Mouse (Mus musculus) right cerebral cortex, postnatal 14 days (tissue): ENCODE measurements around the gene Crim1.

Experiments used
- DNase-seq: peaks from one replicate; pipeline ENCODE4 v3.0.0; 2022

The Crim1 gene

GRCm38 (mm10) chr17:78291030-78291429, 91.0 kb downstream of the Crim1 start:
- DNase-seq: no peak

DNA sequence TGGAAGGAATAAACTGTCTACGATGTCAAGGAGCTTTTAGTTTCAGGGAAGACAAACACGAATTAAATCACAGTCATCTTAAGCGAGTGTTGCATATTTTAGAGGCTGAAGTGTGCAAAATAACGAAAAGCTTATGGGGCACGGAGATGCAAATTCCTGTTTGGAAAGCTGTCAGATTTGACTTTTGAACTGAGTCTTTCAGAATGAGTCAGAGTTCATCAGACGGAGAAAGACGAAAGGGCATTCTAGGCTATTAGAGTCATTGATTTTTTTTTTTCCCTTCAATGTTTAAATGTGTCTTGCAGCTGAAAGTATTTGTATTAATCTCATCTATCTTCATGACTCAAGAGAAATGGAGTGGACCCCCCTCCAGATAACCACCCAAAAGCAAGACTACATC, 92.3 kb downstream of the Crim1 start:
- DNase-seq: no peak

DNA sequence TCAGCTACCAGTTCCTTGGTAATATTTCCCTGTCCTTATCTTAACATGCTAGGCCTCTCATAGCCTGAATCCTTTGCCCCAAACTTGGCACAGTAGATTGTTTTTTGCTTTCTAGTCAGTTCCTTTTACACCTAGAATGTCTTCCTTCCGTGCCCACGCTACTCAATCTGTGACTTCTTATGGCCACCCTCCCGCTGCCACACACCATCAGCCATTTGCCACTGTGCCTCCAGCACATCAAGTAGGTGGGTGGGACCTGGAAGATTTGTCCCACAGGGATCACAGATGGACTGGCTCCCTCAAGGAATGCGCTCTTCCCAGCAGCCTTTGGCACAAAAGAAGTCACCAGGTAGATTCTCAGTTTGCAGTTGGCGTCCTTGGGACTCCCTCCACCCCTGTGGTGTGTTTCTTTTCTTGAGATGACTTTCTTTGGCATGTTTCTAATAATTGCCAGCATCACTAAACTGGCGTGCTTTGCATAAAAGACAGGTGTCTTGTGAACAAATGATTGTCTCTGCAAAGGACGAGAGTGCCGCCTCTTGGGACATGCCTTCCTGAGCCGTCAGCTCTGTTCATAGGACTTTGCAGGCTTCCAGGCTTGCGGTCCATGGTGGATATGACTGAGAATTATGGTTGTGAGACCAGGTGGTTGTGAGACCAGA, 92.9 kb downstream of the Crim1 start:
- no peak for DNase-seq

GRCm38 (mm10) chr17:78295979-78296378, 95.9 kb downstream of the Crim1 start:
- no peak for DNase-seq

GRCm38 (mm10) chr17:78298140-78298539, 98.1 kb downstream of the Crim1 start:
- DNase-seq: no peak

GRCm38 (mm10) chr17:78298967-78299540, 99.0 kb downstream of the Crim1 start:
- no peak for DNase-seq

GRCm38 (mm10) chr17:78303053-78303452, 103.0 kb downstream of the Crim1 start:
- no peak for DNase-seq

- DNase-seq: no peak
Measured at GRCm38 (mm10) chr17:78304059-78304458, 104.0 kb downstream of the Crim1 start.

- DNase-seq: no peak
Measured at GRCm38 (mm10) chr17:78306434-78306833, 106.4 kb downstream of the Crim1 start.

DNA sequence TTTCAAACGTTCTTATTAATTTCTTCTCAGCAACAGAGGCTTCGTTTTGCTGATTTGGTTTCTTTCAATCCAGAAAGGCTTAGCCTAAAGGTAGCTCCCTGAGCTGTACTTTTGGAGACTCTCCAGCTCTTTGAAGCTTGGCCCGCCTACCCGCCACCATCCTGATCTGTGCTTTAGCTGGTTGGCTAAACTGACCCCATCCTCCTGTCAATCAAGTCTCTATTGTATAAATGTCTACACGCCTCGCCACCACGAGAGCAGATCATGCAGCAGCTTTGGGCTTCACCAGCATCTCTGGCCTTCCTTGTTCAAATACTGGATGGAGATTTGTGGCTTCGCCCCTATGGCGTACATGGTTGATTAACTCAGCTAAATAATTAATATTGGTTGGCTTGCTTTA, 108.2 kb downstream of the Crim1 start:
- DNase-seq: no peak

DNA sequence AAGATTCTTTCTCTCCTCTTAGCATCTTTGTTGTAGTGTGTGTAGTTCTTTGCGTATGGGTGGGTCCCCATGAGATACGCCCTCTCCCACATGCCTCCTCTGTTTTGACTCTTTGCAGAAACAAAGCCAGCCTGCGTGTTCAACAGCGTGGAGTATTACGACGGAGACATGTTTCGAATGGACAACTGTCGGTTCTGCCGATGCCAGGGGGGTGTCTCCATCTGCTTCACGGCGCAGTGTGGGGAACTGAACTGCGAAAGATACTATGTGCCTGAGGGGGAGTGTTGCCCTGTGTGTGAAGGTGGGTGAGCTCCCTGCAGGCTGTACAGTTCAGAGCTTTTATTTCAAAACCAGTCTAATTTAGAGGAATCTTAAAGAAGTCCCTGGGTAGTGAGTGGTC, 113.0 kb downstream of the Crim1 start:
- DNase-seq: no peak

- no peak for DNase-seq
Measured at GRCm38 (mm10) chr17:78313612-78314011, 113.6 kb downstream of the Crim1 start.

GRCm38 (mm10) chr17:78315659-78316058, 115.6 kb downstream of the Crim1 start:
- no peak for DNase-seq

- DNase-seq: no peak
Measured at GRCm38 (mm10) chr17:78317381-78317780, 117.3 kb downstream of the Crim1 start.

GRCm38 (mm10) chr17:78318810-78319209, 118.8 kb downstream of the Crim1 start:
- DNase-seq: no peak

DNA sequence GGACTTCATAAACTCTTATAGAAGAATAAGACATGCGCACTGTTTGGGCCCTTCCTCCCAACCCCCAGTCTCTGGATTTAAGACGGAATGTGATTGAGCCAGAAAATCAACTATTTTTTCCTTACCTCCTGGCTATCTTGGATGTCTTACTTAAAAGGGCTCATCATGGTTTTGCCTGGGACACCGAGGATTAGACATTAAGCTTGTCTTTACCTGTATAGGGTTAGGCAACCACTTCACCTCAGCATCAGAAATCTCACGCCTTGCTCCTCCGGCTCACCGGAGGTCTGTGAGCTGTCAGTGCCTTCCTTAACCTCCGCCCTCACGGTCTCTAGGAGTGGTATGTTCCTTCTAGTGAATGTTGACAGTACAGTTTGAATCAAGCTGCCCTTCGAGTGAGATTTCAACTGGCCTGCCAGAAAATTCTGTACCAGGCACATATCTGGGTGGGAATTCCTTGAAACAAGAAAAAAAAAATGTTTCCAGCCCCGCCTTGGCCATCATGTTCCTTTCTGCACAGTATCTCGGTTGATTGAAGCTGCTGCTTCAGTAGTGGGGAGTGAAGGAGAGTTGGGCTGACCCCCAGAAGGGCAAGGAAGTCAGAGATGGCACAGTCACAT, 121.3 kb downstream of the Crim1 start:
- no peak for DNase-seq

DNA sequence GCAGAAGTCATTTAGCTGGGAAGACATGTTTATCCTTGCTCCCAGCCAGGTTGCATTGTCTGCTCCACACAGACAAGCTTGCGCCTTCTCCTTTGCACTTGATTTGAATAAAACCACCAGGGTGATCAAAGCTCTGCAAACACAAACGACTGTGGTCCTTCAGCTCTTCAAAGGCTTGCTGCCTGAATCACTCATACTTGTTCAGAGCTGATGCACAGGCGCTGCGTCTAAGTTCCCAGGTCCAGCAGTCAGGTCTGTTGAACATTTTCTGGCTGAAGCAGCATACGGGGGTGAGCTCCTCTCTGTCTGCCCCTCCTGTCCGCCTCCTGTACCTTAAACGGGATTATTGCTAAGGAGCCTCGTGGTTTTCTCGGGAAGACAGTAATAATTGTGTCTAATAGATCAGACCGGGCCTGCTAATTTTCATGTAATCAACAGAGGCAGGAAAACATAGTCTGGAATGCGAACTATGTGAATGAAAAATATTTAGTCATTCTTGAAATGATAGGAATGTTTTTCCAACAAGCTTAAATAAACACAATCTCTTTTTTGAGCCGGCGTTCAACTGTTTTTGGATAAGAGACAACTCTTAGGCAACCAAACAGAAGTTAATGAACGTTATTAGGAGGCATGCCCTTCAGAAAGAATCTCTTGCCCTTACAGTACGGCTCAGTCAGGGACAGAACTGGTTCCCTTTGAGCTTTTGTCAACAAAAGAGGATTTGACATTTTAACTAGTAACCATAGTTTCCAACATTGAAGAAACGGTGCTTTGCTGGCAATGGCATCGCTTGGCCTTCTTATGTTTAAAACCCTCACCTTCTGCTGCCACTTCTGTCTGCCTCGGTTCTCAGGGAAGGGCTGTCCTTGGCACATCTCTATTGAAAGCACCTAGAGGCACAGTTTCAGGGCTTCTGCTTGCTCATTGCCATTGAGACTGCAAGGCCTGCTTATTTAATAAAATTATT, 122.6 kb downstream of the Crim1 start:
- DNase-seq: no peak

- DNase-seq: no peak
Measured at GRCm38 (mm10) chr17:78325761-78326332, 125.8 kb downstream of the Crim1 start.

GRCm38 (mm10) chr17:78326381-78326780, 126.3 kb downstream of the Crim1 start:
- DNase-seq: no peak

DNA sequence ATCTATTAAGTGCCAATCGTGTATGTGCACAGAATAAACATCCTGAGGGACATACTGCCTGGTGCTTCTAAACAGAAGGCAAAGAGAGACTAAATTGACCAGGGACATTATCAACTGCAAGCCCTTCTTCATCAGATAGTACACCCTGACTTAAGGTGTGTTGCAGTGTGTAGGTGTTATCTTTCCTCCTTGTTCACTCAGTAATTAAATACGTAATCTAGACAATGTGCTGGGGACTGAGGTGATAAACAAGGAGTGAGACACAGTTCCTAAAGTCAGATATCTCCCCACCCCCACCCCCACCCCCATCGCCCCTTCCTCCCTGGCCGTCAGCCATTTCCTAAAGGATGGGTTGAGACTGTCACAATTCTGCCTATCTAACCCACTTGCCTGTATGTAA, 127.1 kb downstream of the Crim1 start:
- DNase-seq: no peak

GRCm38 (mm10) chr17:78328287-78328686, 128.2 kb downstream of the Crim1 start:
- no peak for DNase-seq

DNA sequence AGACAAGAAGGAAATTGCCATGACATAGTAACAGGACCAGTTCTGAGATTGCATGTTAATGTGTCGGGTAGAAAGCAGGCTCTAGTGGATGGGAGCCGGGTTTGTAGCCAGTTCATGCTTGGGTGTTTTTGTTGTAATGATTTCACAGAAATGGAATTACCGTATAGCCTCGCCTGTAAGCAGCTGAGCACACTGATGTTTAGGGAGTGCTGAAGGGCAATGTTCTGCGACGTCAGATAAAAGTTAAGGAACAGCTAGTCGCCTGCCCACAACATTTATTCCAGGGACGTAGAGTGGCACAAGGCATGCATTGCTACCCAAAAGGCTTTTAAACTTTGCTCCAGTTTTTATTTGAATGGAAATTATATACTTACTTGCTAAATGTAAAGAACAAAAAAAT, 131.4 kb downstream of the Crim1 start:
- no peak for DNase-seq

- no peak for DNase-seq
Measured at GRCm38 (mm10) chr17:78333275-78333674, 133.2 kb downstream of the Crim1 start.
